Mouse (Mus musculus) bone marrow macrophage, adult 2 months (primary cell): ENCODE measurements around the gene Cdh22. TPM values are rescaled to one million over a fixed set of nuclear protein-coding genes. Genes with fewer than 3 reads are reported as not detected.

ENCODE experiments used
- H3K27ac ChIP-seq: 2 replicates; pipeline ENCODE4 v1.5.1; 2012; ENCODE audit warnings: low read depth, low read length; ENCODE audit not compliant: insufficient read depth
- H3K4me1 ChIP-seq: 2 replicates; pipeline ENCODE4 v1.6.1; 2012; ENCODE audit warnings: low read length; ENCODE audit not compliant: control insufficient read depth, insufficient read depth
- H3K4me3 ChIP-seq: 2 replicates; pipeline ENCODE4 v1.5.1; 2012; ENCODE audit warnings: mild to moderate bottlenecking, low read length, moderate library complexity; ENCODE audit not compliant: insufficient read depth
- CTCF ChIP-seq: IDR thresholded peaks from 2 replicates; pipeline ENCODE4 v1.5.1; 2012; ENCODE audit warnings: low read depth, mild to moderate bottlenecking, low read length, moderate library complexity
- POLR2A ChIP-seq: IDR thresholded peaks from 2 replicates; pipeline ENCODE4 v1.6.1; 2012; ENCODE audit warnings: mild to moderate bottlenecking, low read depth, low read length, borderline replicate concordance
- polyA plus RNA-seq: library from polyadenylated mRNA; stranded (reverse); fragments of >200 nt; gene quantifications from 2 replicates; pipeline ENCODE4 v1.2.4, GENCODE M21; 2012; ENCODE audit not compliant: missing spikeins, insufficient read depth, insufficient read length

Gene Cdh22
- polyA plus RNA-seq, 1 experiment = not detected

DNA sequence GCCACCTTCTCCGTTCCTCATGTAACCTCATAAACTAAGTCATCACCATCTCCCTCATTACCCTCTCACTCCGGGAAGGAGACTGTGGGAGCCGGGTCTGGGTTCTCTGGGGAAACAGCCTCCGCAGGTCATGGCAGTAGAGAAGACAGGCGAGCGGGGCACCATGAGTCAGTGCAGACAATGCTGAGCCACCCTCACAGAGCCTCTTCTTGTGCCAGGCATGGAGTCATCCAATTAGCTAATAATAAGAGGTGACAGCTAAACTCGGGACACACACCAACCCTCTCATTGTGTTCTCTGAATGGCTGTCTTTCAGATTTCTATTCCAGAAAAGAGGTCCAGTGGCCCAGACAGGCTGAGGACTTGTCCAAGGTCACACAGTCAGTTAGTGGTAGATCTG lies 43.2 kb downstream of the Cdh22 start:
- no peak overlapping the region for H3K27ac ChIP-seq
- TF ChIP-seq CTCF (no peak), POLR2A (no peak)
- H3K4me3 ChIP-seq = no peak overlapping the region
- no peaks in the 10 kb centered on the region for H3K4me1 ChIP-seq

DNA sequence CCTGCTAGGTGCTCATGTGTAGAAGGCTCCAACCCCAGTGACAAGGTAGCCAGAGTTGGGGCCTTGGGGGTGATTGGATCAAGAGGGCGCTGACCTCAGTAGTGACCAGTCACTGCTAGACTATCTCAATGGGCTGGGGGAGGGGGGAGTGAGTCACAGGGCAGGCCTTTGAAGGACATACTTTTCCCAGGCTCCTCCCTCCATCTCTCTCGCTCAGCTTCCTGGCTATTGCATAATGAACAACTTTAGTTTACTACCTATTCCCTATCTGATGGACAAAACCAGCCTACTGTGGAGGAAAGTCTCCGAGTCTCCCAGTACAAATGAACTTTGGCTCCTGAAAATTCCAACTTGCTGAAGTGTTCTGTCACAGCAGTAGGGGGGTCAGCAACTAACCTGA lies 45.1 kb downstream of the Cdh22 start:
- no peak overlapping the region for H3K27ac ChIP-seq
- no peak for TF ChIP-seq POLR2A
- no peak for TF ChIP-seq CTCF
- H3K4me1 ChIP-seq = no peaks in the 10 kb centered on the region
- no peak overlapping the region for H3K4me3 ChIP-seq

DNA sequence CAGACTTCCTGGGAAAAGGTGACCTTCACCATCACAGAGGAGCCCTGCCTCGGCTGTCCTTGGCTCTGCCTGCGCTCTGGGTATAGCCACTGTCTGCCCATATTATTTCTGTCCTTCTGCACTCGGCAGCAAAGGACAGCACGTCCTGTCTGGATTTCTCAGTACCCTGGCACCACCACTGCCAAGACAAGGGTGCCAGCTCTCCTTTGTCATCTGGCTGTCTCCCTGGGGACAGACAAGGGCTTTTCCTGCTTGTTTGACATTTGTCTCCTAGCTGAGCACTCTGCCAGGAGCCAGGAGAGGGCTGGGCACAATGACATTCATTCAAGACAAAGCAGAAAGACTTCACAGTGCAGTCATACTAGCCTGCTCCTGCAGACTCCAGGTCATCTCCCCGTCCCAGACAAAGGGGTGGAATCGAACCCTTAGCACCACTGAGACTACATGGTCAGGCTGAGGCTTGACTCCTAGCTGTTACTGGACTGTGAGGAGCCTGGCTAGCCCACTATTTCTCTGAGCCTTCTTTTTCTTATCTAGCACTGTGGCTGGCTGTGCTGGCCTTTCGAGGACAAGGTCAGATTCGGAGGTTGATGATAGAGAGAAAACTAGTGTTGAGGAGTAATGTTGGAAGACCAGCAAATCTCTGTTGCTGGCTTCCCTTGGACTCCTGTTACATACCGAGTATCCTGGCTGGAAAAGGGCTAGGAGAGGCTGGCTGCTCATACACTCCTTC lies 46.8 kb downstream of the Cdh22 start:
- no peak for TF ChIP-seq POLR2A
- TF ChIP-seq CTCF = no peak
- Histone ChIP-seq H3K27ac (no peak overlapping the region), H3K4me1 (no peaks in the 10 kb centered on the region), H3K4me3 (no peak overlapping the region)

DNA sequence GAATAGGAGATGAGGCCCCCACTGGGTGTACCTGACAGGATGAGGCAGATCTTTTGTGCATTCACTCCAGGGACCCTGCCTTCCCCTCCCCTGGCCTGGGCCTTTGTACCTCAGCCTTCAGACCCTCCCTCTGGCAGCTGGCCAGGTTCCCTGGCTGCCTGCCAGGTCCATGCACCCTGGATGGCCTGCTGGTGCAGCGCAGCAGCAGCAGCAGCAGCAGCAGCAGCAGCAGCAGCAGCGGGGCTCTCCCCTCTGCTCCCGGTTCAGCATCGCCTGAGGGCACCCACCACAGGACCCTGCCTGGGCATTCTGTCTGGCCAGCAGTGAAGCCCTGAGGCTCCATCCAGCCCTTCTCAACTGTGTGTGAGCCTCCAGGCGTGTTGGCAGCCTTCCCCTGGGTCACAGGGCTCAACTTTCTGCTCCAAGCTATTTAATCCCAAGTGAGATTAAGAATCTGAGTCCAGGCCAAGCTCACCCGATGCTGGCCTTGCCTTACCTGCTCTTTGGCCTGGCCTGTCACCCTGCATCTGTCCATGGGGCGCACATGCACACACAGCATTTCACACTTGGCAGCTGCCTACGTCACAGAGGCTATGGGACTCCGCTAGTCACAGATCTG lies 50.5 kb downstream of the Cdh22 start:
- no peak overlapping the region for H3K27ac ChIP-seq
- no peaks in the 10 kb centered on the region for H3K4me1 ChIP-seq
- TF ChIP-seq POLR2A (no peak), CTCF (no peak)
- no peak overlapping the region for H3K4me3 ChIP-seq

DNA sequence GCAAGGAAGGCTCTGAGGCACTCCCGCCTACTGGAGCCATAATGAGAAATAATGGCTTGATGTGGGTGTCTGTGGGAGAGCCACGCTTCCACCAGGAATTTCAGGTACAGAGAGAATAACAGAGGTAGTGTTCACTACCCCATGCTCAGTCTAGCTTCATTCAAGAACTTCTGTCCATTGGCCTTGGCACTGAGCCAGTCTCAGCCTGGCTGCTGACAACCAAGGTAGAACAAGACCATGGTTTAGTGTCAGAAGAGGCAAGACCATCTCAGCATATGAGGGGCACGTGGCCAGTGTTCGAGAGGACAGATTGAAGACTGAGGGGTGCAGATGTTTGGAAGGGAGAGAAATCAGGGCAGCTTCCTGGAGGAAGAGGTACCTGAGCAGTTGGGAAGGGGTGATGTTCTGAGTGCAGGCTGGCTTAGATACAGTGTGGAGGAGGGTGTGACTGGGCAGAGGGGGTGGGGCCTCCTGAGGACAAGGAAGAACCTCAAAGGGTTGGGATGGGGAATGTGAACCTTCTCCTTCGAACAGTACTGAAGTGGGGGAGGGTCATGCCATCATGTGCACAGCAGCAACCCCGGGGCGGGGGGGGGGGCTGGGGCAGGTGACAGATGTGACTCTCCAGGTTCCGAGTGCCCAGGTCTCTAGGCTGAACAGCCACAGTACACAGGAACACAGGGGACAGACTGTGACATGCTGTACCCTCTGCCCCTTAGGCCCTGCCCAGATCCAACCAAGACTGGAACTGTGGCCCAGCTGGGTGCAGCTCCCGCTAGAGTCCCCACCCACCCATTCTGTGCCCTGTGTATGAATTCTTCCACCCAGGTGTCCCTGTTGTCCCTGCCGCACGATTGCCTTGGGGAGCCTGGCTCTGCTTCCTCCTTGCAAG lies 52.3 kb downstream of the Cdh22 start:
- no peak for TF ChIP-seq POLR2A
- no peak for TF ChIP-seq CTCF
- H3K4me3 ChIP-seq = no peak overlapping the region
- no peaks in the 10 kb centered on the region for H3K4me1 ChIP-seq
- H3K27ac ChIP-seq = no peak overlapping the region

DNA sequence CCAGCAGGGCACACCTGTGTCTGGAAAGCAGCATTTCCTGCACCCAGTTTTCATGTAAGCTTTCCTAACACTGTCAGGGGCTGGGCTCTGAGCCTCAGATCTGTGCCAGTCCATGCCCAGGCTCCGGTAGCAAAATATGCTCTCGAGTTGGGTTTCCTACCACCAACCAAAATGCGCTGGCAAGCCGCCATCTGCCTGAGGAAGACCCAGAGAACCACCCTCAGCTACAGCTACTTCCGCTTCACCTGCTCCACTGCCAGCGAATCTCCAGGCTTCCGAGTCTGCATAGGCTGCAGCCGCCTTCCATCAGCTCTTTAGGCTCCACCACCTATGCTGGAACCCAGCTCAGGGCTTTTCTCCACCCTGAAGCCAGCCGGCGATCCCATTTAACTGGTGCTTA lies 55.4 kb downstream of the Cdh22 start:
- no peak overlapping the region for H3K4me3 ChIP-seq
- no peaks in the 10 kb centered on the region for H3K4me1 ChIP-seq
- TF ChIP-seq CTCF (no peak), POLR2A (no peak)
- H3K27ac ChIP-seq = no peak overlapping the region

GRCm38 (mm10) chr2:165176965-165177364 lies 57.7 kb downstream of the Cdh22 start:
- TF ChIP-seq POLR2A (no peak), CTCF (no peak)
- H3K4me1 ChIP-seq = no peaks in the 10 kb centered on the region
- H3K27ac ChIP-seq = no peak overlapping the region
- no peak overlapping the region for H3K4me3 ChIP-seq

DNA sequence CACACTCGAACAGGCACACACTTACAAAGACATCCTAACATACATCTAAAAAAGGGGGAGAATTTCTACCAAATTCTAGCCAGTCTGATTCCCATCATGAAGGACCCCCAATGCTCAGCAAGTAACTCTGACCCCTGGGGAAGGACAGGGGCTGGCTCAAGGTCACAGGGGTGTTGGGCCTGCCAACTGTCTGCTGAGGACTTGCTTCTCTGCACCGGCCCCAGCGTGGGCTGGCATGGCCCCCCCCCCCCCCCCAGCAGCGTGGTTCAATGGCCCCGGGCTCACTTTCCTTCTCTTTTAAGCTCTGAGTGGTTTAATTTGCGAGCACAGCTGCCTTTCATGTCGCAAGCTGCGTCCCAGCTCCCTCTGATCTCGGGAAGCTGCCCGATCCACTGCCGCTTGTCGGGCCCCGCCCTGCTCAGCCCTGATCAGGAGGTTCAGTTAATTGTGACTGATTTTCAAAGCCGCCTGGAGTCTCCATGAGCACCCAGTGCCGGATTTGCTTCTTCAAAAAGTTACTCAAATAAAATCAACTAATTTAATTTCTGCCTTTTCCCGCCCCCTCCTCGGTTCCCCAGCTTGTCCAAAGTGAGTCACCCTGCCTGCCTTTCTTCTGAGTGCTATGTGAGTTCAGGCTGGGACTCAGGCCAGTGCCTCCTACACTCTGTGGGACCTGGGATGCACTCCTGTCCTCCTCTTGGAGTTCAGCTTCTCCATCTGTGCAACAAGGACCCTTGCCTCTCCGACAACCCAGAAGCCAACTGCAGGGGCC lies 67.8 kb downstream of the Cdh22 start:
- TF ChIP-seq POLR2A = no peak
- no peak for TF ChIP-seq CTCF
- Histone ChIP-seq H3K4me1 (no peaks in the 10 kb centered on the region), H3K4me3 (no peak overlapping the region), H3K27ac (no peak overlapping the region)

- Histone ChIP-seq H3K27ac (no peak overlapping the region), H3K4me1 (no peaks in the 10 kb centered on the region), H3K4me3 (no peak overlapping the region)
- TF ChIP-seq POLR2A (no peak), CTCF (no peak)
These were observed 72.4 kb downstream of the Cdh22 start for GRCm38 (mm10) chr2:165162221-165162620.
